Mouse (Mus musculus) cerebellum, adult 18-20 months (tissue): ENCODE data around the gene Stc2.

Experiments
- DNase-seq, 2 experiments: peaks; one replicate each; pipeline ENCODE4 v3.0.0; 2021

Gene Stc2

GRCm38 (mm10) chr11:31369648-31370286 is at the start of gene Stc2:
TSS of gene Stc2 (minus strand) at chr11:31370074.
- DNase-seq: peak in 1 of 2 experiments; percentile 12

DNA sequence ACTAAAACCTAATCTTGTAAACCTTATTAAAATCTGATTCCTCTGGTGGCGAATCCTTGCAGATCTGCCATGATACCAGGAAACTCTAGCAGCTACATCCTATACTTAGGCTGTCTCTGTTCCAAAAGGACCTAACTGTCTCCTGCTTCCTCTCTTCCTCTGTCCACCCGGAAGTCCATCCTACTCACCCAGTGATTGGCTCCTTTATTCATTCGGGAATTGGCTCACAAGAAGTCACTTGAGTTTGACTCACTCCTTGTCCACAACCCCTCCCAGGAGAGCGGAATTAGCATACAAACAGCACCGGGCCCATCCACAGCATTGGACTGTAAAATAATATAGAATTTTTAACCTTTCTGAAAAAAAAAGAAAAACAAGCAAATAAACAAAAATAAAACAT is 47.2 kb upstream of the Stc2 start:
- DNase-seq: no peak

DNA sequence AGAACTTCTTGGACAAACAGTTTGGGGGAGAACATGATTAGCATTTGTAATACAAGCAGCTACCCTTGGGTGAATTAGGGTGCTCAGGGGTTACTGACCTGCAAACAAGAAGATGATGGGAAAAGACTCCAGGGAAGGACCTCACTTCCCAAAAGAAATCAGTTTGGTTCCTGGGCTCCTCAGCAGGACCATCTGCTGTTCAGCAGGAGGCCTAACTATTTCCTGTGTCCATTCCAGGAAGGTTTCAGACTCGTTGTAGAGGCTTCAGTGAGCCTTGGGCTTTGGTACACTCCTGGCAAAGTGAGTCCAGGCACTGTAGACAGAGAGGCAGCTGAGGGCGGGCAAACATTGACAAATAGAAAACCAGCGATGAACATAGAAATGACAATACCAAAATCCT is 42.5 kb upstream of the Stc2 start:
- peak; percentile 53 to 57 for DNase-seq

DNA sequence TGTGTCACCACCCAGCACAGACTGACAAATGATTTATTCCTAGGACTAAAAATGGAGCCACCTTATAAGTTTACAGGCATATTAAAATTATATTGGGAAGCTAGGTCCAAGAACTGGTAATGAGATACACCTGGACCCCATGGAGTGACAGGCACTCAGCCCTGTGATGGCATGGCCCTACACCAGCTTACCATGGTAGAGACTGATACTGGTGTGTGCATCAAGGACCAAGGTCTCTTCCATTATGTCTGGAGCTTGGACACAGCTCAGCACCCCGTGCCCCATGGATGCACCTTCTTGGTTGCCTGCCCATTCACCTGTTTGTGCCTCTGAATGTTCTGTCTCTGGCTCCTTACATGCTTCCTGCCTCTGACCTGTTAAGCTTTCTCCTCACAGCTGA is 36.9 kb upstream of the Stc2 start:
- no peak for DNase-seq

GRCm38 (mm10) chr11:31403080-31403479 is 33.2 kb upstream of the Stc2 start:
- DNase-seq: no peak

GRCm38 (mm10) chr11:31398604-31399003 is 28.7 kb upstream of the Stc2 start:
- no peak for DNase-seq

- no peak for DNase-seq
Measured at GRCm38 (mm10) chr11:31396638-31397417, 27.0 kb upstream of the Stc2 start.

GRCm38 (mm10) chr11:31394026-31394425 is 24.2 kb upstream of the Stc2 start:
- no peak for DNase-seq

DNA sequence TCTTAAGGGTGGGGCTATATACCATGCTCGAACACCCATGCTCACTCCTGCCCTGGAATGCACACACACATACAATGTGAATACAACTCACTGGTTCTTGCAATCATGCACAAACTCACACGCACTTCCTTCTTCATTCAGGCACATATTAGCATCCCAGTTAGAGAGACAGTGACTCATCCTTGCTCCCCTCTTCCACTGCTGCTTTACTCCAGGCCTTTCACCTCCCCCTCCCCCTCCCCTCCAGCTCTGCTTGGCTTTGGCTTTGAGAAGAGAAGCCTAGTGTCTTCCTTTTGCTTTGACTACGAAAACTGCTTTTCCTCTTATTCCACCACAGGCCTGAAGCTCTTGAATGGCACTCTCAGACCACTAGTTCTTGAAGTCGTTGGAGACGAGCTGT is 22.5 kb upstream of the Stc2 start:
- no peak for DNase-seq

GRCm38 (mm10) chr11:31388890-31389289 is 19.0 kb upstream of the Stc2 start:
- no peak for DNase-seq

DNA sequence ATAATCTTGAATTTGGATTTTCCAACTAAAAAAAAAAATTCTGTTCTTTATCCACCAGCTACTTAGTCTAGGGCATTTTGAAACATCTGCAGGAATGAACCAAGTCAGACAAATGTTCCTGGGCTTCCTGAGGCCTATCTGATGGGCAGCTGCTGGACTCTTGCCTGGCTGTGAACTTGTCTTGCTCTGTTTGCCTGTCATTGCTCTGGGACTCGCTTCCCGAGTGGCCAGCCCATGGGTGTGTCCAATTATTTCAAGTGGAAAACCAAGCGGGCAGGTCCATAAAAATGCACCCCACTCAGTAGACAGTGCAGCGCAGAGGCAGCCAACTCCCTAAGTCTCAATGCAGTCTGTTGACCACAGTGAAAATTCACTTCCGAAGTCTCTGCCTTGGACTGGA is 17.7 kb upstream of the Stc2 start:
- no peak for DNase-seq

- no peak for DNase-seq
Measured at GRCm38 (mm10) chr11:31386571-31386970, 16.7 kb upstream of the Stc2 start.

DNA sequence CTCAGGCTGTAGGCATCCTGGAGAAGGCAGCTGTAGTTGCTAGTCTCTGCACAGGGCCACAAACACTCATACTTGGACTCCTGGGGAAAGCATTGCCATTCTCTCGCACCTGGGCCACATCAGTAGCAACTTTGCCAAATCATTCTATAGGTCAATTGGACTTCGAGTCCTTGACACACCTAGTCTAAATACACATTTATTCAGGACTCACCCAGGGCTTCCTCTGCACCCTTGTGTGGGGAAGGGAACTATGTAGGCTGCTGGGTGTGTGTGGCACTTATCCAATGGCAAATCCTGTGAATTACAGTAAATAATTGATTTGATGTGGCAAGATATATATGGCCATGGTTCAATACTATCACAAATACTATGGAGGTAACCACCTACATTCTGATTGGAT is 14.1 kb upstream of the Stc2 start:
- DNase-seq: no peak

DNA sequence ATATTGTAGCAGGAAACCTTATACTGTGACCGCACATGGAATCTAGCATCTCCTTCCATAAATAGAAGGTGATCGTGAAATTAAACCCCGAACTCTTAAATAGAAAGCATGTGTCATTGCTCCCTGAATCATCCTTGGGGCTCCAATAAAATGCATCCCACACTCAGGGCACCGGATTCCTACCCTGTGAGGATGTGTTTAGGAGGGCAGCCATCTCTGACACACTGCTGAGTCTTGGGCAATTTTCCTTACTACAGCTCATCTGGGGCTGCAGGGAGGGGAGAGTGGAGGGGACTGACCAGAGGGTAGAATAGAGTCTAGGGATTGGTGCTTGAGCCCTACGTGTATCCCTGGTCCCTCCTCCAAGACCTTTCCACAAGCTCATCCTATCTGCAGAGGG is 12.3 kb upstream of the Stc2 start:
- no peak for DNase-seq

GRCm38 (mm10) chr11:31373438-31373837 is 3.6 kb upstream of the Stc2 start:
- DNase-seq: peak in 1 of 2 experiments; percentile 5

DNA sequence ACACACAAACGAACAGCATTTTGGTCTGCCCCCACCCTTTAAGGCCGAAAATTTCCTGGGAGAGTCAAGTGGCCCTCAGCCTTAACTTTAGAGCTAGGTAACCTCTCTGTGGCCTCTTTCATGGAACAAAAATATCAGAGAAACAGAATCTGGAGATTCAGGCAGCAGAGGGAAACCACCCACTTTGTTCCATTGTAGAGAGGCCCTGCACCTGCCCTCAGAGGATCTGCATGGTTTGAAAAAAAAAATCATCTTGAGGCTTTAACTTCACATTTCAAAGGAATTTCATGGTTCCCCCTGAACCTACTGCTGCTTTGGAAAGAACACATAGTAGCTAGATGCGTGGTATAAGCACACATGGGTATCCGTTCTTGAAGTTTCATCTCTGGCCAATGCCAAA is 2.3 kb upstream of the Stc2 start:
- no peak for DNase-seq

- DNase-seq: no peak
Measured at GRCm38 (mm10) chr11:31371256-31371838, 1.5 kb upstream of the Stc2 start.

- DNase-seq: no peak
Measured at GRCm38 (mm10) chr11:31370436-31371230, 759 bp upstream of the Stc2 start.

- no peak for DNase-seq
Measured at GRCm38 (mm10) chr11:31368965-31369647, 768 bp downstream of the Stc2 start.

GRCm38 (mm10) chr11:31368252-31368964 is 1.5 kb downstream of the Stc2 start:
- DNase-seq: no peak

DNA sequence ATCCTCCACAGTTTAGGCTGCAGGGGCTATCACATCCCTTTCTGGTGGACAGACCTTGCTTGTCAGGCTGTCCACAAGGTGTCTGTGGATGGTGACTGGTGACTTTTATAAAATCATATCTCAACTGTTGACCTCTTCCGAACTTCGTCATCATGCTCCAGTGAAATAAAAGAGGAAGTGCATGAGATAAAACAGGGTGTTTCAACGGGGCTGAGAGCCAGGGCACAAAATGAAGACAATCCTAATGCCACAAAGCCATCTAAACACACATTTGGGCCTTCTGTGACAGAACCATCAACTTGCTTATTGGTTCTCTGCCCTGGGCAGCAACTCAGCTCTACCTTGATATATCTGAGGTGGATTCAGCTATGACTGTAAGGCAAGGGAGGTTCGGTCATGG is 3.0 kb downstream of the Stc2 start:
- no peak for DNase-seq

- DNase-seq: no peak
Measured at GRCm38 (mm10) chr11:31366421-31366820, 3.5 kb downstream of the Stc2 start.
